Mouse (Mus musculus) frontal cortex, adult 2 months (tissue): ENCODE measurements around the gene 4930503E14Rik. TPM values are rescaled to one million over a fixed set of nuclear protein-coding genes. Genes with fewer than 3 reads are reported as not detected.
"Not testable (repeated sequence)": the region's sequence is repeated elsewhere in the genome, so short reads cannot be mapped to it uniquely, and the experiment has no call there.

Source experiments
- DNase-seq, 2 experiments: peaks; one replicate each; pipeline ENCODE4 v3.0.0; 2022; ENCODE audit warnings: low spot score in 1 of 2; ENCODE audit errors: extremely low spot score in 1 of 2
- polyA plus RNA-seq: library from polyadenylated mRNA; depleted of rRNA; stranded (reverse); fragments of >200 nt; gene quantifications from 2 replicates; pipeline ENCODE4 v1.2.3, GENCODE M21; 2012; rRNA removed

4930503E14Rik gene
- polyA plus RNA-seq = not detected in 2 replicates

DNA sequence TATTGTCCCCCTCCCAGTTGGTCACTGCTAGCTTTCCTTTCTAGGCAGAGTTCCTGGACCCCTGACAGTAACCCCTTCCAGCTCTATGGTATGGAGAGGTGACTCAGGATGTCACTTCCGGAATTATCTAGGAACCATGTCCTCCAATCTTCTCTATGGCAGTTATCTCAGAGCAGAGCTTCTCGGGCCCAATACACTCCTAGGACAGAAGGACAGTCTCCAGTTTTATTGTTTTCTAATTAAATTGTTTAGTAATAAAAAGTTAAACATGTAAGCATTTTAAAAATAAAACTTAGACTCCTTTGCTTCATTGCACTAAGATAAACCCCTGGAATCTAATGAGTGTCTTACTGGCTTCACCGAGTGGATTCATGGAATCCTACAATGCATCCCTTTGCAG lies at the start of gene 4930503E14Rik:
Gene 4930503E14Rik (minus strand): TSS at position 101 of the 400 bp plus-strand sequence.
- not testable (repeated sequence) for DNase-seq

DNA sequence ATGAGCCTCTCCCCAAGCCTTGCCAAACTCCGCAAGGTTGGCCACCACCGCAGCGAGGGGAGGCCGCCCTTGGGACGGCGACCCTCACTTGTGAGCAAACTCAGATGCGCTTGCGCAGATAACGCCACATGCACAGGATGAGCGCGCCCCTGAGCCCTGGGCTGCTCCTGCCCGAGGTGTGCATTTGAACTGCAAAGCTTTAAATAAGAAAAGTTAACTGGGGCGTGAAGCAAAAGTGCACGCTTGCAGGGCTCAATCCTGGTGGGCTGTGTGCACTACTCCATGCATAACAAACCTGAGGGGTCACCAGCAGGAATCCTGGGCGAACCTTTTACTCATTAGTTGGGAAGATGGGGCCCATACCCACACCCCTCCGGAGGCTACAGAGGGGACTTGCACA lies 35.0 kb upstream of the 4930503E14Rik start:
- no peak for DNase-seq

DNA sequence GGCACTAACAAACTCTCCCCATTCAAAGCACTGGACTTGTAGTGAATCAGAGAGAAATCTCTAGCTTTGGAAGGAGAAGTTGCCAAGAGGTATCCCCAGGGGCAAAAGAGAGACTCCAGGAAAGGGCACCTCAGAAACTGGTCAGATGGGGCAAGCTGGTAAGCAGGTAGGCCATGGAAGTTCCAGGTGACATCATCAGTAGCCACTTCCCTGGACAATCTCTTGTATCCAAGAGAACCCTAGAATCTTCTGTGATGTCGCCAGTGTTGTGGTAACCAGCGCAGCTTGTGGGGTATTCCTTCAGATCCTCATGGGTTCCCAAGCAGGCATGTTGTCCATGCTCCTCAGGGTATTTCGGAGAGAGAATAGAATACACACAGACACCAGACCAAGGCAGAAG lies 15.7 kb downstream of the 4930503E14Rik start, which contains the start of gene Gm8212:
Gene Gm8212 (plus strand): TSS at position 301 of the 400 bp plus-strand sequence.
- not testable (repeated sequence) for DNase-seq

DNA sequence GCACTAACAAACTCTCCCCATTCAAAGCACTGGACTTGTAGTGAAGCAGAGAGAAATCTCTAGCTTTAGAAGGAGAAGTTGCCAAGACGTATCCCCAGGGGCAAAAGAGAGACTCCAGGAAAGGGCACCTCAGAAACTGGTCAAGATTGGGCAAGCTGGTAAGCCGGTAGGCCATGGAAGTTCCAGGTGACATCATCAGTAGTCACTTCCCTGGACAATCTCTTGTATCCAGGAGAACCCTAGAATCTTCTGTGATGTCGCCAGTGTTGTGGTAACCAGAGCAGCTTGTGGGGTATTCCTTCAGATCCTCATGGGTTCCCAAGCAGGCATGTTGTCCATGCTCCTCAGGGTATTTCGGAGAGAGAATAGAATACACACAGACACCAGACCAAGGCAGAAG lies 89.5 kb downstream of the 4930503E14Rik start, which contains the start of gene Gm3327:
Gene Gm3327 (plus strand): TSS at position 301 of the 400 bp plus-strand sequence.
- not testable (repeated sequence) for DNase-seq

Other genes with a start within 250 kb of the 4930503E14Rik start
- gene Ang6, start 211.0 kb downstream of the 4930503E14Rik start, polyA plus RNA-seq = not detected in 2 replicates
- 0.44 and 0.68 TPM in 2 replicates for gene Ear2, start 110.6 kb downstream of the 4930503E14Rik start, polyA plus RNA-seq
- gene Gm3327, start 89.4 kb downstream of the 4930503E14Rik start, polyA plus RNA-seq = not detected in 2 replicates
- not detected in 2 replicates for gene Gm8212, start 15.6 kb downstream of the 4930503E14Rik start, polyA plus RNA-seq
- gene Gm8220, start 72.3 kb upstream of the 4930503E14Rik start, polyA plus RNA-seq = not detected in 2 replicates
- gene Gm5930, start 125.3 kb upstream of the 4930503E14Rik start, polyA plus RNA-seq = not detected in 2 replicates
- gene Gm8229, start 152.1 kb upstream of the 4930503E14Rik start, polyA plus RNA-seq = not detected in 2 replicates
- not detected in 2 replicates for gene Gm3371, start 197.4 kb upstream of the 4930503E14Rik start, polyA plus RNA-seq
- not detected in 2 replicates for gene Gm8232, start 220.4 kb upstream of the 4930503E14Rik start, polyA plus RNA-seq